Mouse (Mus musculus): ENCODE measurements at regions not wholly inside any gene's neighbourhood (a gene's known extent, or its start where the extent isn't known, plus 50 kb on each side); places are given as distances from the start of the nearest gene placed in this dataset.

DNA sequence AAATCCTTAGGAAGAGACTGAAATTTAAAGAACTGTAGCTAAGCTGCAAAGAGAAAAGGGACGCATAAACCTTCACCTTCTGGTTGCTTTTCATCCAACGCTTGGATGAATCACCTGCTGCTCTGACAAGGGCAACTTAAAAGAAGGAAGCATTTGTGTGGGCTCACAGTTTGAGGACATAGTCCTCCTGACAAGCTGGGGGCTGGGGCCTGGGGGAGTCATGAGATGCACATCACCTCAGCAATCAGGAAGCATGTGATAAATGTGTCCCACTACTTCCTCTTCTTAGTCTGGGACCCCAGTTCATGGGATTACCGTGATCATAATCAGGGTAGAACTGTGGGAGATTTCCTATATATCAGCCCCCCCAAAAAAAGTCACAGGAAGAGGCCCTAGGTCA, 107.8 kb upstream of the F13a1 start:
- TF ChIP-seq CTCF (IDR thresholded peaks at IDR 0.05; ENCODE audit: low read depth, low read length) (no peak), POLR2A (IDR thresholded peaks at IDR 0.05; ENCODE audit: borderline replicate concordance, low read depth, low read length) (no peak)
